Mouse (Mus musculus) midbrain, embryonic 15.5 days (tissue): ENCODE data around the gene Ctnna3. TPM values are rescaled to one million over a fixed set of nuclear protein-coding genes. Genes with fewer than 3 reads are reported as not detected.
"Not testable (repeated sequence)": the region's sequence is repeated elsewhere in the genome, so short reads cannot be mapped to it uniquely, and the experiment has no call there.

ENCODE experiments used
- ATAC-seq: fragments of 200-750 bp; cut with Nextera tagmentation; replicated peaks from 2 replicates; pipeline ENCODE4 v1.8.0; 2017; ENCODE audit warnings: moderate TSS enrichment
- H3K27ac ChIP-seq: fragments of 300-500 bp; sonication (generic); 2 replicates; pipeline ENCODE4 v1.5.1; 2015; ENCODE audit warnings: mild to moderate bottlenecking, inconsistent platforms
- H3K27me3 ChIP-seq: fragments of 300-500 bp; sonication (generic); replicated peaks from 2 replicates; pipeline ENCODE4 v1.6.1; 2015; ENCODE audit warnings: inconsistent platforms
- H3K36me3 ChIP-seq: fragments of 300-500 bp; sonication (generic); replicated peaks from 2 replicates; pipeline ENCODE4 v1.6.1; 2015; ENCODE audit warnings: inconsistent platforms
- H3K4me1 ChIP-seq: fragments of 300-500 bp; sonication (generic); 2 replicates; pipeline ENCODE4 v1.6.1; 2015; ENCODE audit warnings: inconsistent platforms
- H3K4me2 ChIP-seq: fragments of 300-500 bp; sonication (generic); 2 replicates; pipeline ENCODE4 v1.6.1; 2015; ENCODE audit warnings: inconsistent platforms, mild to moderate bottlenecking, moderate library complexity
- H3K4me3 ChIP-seq: fragments of 300-500 bp; sonication (generic); 2 replicates; pipeline ENCODE4 v1.5.1; 2015; ENCODE audit warnings: mild to moderate bottlenecking, inconsistent platforms
- H3K9ac ChIP-seq: fragments of 300-500 bp; sonication (generic); 2 replicates; pipeline ENCODE4 v1.6.1; 2015; ENCODE audit warnings: mild to moderate bottlenecking, inconsistent platforms
- H3K9me3 ChIP-seq: fragments of 300-500 bp; sonication (generic); 2 replicates; pipeline ENCODE4 v1.6.1; 2016; ENCODE audit warnings: inconsistent platforms
- WGBS: fragments of 180-500 bp; shearing (Covaris S2); methylation state at CpG from one replicate; pipeline ENCODE4 v1.1.7; 2015; ENCODE audit warnings: mixed read lengths; 5-methylcytosine and 5-hydroxymethylcytosine counted together
- polyA plus RNA-seq: library from polyadenylated mRNA; unstranded; fragments of >200 nt; fragmentation: Nextera tagmentation; extraction: Ambion mirVana; gene quantifications from 2 replicates; pipeline ENCODE4 v1.2.1, GENCODE M21; 2015

Ctnna3 gene
- polyA plus RNA-seq, 1 experiment from 2014 or later, result 0.80 TPM

DNA sequence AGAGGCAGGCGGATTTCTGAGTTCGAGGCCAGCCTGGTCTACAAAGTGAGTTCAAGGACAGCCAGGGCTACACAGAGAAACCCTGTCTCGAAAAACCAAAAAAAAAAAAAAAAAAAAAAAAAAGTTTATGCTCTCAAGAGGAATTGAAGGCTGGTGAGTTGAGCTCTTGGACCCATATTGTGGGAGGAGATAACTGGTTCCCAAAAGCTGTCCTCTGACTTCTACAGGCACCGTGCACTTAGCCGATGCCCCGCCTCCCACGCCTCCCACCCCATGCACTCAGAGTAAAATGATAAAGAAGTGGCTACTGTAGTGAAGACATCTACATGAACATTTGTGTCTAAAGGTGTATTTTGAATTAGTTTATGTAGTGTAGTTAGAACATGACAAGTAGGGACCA is 18.2 kb upstream of the Ctnna3 start:
- H3K4me3 ChIP-seq, H3K9me3 ChIP-seq, H3K36me3 ChIP-seq, H3K4me1 ChIP-seq, H3K4me2 ChIP-seq, H3K9ac ChIP-seq, H3K27me3 ChIP-seq, H3K27ac ChIP-seq, ATAC-seq: not testable (repeated sequence)
- WGBS, result 96% methylated on average over 6 of the region's 7 CpGs

DNA sequence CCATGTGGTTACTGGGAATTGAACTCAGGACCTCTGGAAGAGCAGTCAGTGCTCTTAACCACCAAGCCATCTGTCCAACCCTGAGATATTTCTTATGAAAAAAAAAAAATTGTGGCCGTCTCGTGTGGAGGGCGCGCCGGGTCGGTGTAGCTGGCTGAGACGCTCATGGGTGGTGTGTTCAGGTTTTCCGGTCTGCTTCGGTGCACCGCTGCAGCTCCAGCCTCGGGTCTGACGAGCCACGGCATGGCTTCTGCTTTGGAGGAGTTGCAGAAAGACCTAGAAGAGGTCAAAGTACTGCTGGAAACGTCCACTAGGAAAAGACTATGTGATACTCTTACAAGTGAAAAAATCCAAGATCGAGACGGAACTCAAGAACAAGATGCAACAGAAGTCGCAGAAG is 17.1 kb upstream of the Ctnna3 start:
- 92% methylated on average over 17 of the region's 17 CpGs for WGBS
- H3K36me3 ChIP-seq, result no peaks in the 10 kb centered on the region

GRCm38 (mm10) chr10:63415287-63415686 is 14.6 kb upstream of the Ctnna3 start:
- Histone ChIP-seq H3K27ac (no peak overlapping the region), H3K36me3 (no peaks in the 10 kb centered on the region), H3K4me3 (no peak overlapping the region), H3K4me2 (no peak overlapping the region), H3K27me3 (no peaks in the 10 kb centered on the region), H3K9ac (no peak overlapping the region), H3K4me1 (no peaks in the 10 kb centered on the region), H3K9me3 (no peaks in the 10 kb centered on the region)
- no peak for ATAC-seq
- whole genome bisulfite sequencing, result 88% methylated on average over 7 of the region's 7 CpGs

More for the DNA sequence above, 17.1 kb upstream of the Ctnna3 start:
- H3K27ac ChIP-seq, result no peak overlapping the region
- H3K4me2 ChIP-seq, result no peak overlapping the region
- no peaks in the 10 kb centered on the region for H3K27me3 ChIP-seq
- ATAC-seq, result no peak
- H3K4me3 ChIP-seq, result no peak overlapping the region
- H3K4me1 ChIP-seq, result no peaks in the 10 kb centered on the region
- H3K9ac ChIP-seq, result no peak overlapping the region
- no peaks in the 10 kb centered on the region for H3K9me3 ChIP-seq

GRCm38 (mm10) chr10:63415850-63416249 is 14.0 kb upstream of the Ctnna3 start:
- H3K4me2 ChIP-seq, result 0 out of 2 replicates have a peak overlapping the region, but pooled peaks have one; percentile 11
- H3K27me3 ChIP-seq, result no peaks in the 10 kb centered on the region
- H3K4me3 ChIP-seq, result 0 out of 2 replicates have a peak overlapping the region, but pooled peaks have one; percentile 6
- no peak overlapping the region for H3K9ac ChIP-seq
- WGBS, result 61% methylated on average over 7 of the region's 7 CpGs
- no peaks in the 10 kb centered on the region for H3K4me1 ChIP-seq
- no peaks in the 10 kb centered on the region for H3K9me3 ChIP-seq
- no peak overlapping the region for H3K27ac ChIP-seq
- H3K36me3 ChIP-seq, result no peaks in the 10 kb centered on the region
- ATAC-seq, result no peak

DNA sequence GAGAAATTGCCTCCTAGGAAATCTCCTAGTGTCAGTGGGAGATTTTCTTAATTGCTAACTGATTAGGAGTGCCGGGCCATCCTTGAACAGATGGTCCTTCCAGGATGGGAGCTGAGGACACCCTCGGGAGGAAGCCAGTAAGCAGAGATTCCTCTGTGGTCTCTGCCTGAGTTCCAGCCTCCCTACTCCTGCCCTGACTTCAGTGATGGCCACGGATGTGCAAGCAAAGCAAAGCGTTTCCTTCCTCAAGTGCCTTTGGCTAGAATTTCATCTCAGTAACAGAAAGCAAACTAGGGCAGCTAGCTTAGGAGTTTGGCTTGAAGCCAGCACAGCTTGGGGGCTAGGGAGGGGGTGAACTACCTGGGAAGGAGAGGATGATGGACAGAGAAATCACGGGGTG is 12.8 kb upstream of the Ctnna3 start:
- H3K4me3 ChIP-seq, result no peak overlapping the region
- no peak overlapping the region for H3K4me2 ChIP-seq
- 73% methylated on average over 5 of the region's 5 CpGs for WGBS
- H3K27ac ChIP-seq, result no peak overlapping the region
- H3K9ac ChIP-seq, result no peak overlapping the region
- H3K4me1 ChIP-seq, result no peaks in the 10 kb centered on the region
- no peaks in the 10 kb centered on the region for H3K9me3 ChIP-seq
- H3K36me3 ChIP-seq, result no peaks in the 10 kb centered on the region
- H3K27me3 ChIP-seq, result no peaks in the 10 kb centered on the region
- no peak for ATAC-seq

DNA sequence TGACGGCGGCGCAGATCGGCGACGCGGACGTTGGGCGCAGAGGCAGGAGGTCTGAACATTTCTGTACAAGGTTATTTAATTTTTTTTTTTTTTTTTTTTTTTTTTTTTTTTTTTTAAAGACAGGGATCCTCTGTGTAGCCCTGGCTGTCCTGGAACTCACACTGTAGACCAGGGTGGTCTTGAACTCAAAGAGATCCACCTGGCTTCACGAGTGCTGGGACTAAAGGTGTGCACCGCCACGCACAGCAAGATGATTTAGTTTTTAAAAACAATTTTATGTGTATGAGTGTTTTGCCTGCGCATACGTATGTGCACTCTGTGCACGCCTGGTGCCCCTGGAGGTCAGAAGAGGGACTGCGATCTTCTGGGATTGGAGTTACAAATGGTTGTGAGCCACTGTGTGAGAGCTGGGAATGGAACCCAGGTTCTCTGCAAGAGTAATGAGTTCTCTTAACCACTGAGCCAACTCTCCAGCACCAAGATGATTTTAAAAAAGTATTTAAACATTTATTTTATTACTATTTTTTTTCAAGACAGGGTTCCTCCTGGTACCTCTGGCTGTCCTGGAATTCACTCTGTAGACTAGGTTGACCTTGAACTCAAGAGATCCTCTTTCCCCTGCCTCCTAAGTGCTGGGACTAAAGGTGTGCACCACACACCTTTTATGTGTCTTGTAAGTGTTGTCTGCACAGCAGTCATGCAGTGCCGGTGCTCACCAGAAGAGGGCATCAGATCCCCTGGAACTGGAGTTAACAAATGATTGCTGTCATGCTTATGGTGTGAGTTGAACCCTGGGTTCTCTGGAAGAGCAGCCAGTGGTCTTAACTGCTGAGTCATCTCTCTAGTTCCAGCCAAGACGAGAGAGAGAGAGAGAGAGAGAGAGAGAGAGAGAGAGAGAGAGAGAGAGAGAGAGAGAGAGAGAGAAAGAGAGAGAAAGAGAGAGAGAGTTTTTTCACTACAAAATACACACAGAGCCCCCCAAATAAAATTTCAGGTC is 7.9 kb upstream of the Ctnna3 start, which contains the start of gene Gm7075:
Gm7075 (minus strand) TSS at position 51 of the 997 bp plus-strand sequence.
- Histone ChIP-seq H3K9ac (no peak within 1 kb of the TSS), H3K9me3 (no peaks in the 10 kb centered on the region), H3K27ac (no peak within 1 kb of the TSS)

GRCm38 (mm10) chr10:63422736-63422992 is 7.2 kb upstream of the Ctnna3 start:
- WGBS, result 84% methylated on average over 5 of the region's 5 CpGs
- Histone ChIP-seq H3K9ac (no peak overlapping the region), H3K27me3 (no peaks in the 10 kb centered on the region), H3K27ac (no peak overlapping the region), H3K4me1 (no peaks in the 10 kb centered on the region), H3K9me3 (no peaks in the 10 kb centered on the region), H3K4me2 (no peak overlapping the region), H3K4me3 (no peak overlapping the region), H3K36me3 (no peaks in the 10 kb centered on the region)
- no peak for ATAC-seq

More for the DNA sequence above, 7.9 kb upstream of the Ctnna3 start, which contains the start of gene Gm7075:
- H3K4me2 ChIP-seq, result no peak within 1 kb of the TSS
- no peaks in the 10 kb centered on the region for H3K4me1 ChIP-seq
- no peaks in the 10 kb centered on the region for H3K27me3 ChIP-seq
- WGBS, result 90% methylated on average over 18 of the region's 18 CpGs
- no peak for ATAC-seq
- no peaks in the 10 kb centered on the region for H3K36me3 ChIP-seq
- no peak within 1 kb of the TSS for H3K4me3 ChIP-seq

DNA sequence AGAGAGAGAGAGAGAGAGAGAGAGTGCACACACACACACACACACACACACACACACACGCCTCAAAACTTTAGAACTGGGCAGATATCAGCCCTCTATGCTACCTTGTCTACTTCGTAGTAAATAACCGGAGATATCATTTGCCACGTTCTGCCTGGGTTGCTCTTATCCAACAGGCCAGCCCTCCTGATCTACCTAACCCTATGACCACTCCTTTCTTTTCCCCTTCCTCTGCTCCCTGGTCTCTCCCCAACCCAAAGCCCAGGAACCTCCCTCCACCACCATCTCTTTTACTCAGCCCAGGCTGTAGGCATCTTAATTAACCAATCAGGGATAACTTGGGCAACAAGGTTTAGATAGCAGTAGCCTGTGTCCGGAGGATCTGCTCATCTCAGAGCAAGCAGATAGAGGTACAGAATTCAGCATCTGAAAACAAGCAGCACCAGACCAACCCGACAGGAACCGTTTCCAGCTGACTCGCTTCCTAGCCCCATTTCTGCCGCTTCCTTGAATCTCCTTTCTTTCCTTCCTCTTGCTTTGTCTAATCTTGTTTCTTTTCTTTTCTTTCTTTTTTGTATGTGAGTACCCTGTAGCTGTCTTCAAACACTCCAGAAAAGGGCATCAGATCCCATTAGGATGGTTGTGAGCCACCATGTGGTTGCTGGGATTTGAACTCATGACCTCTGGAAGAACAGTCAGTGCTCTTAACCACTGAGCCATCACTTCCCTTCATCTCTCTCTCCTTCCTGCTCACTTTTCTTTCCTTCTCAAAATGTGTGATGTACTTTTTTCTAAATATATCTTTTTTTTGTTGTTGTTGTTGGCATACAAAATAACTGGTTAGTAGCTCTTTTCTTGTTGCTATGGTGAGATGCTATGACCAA is 6.1 kb upstream of the Ctnna3 start:
- Histone ChIP-seq H3K27me3 (no peaks in the 10 kb centered on the region), H3K9me3 (no peaks in the 10 kb centered on the region), H3K4me1 (peaks cover 5% of the 10 kb centered on the region; the same call in 1 of the 2 replicates), H3K4me3 (no peak overlapping the region), H3K36me3 (no peaks in the 10 kb centered on the region), H3K9ac (no peak overlapping the region), H3K27ac (no peak overlapping the region), H3K4me2 (no peak overlapping the region)
- WGBS, result 84% methylated on average over 9 of the region's 9 CpGs
- ATAC-seq, result no peak

GRCm38 (mm10) chr10:63424475-63424814 is 5.5 kb upstream of the Ctnna3 start:
- Histone ChIP-seq H3K9me3 (no peaks in the 10 kb centered on the region), H3K4me2 (no peak overlapping the region), H3K4me1 (peaks cover 5% of the 10 kb centered on the region; the same call in 1 of the 2 replicates), H3K27me3 (no peaks in the 10 kb centered on the region), H3K27ac (no peak overlapping the region), H3K4me3 (no peak overlapping the region), H3K36me3 (no peaks in the 10 kb centered on the region), H3K9ac (no peak overlapping the region)
- ATAC-seq, result no peak

GRCm38 (mm10) chr10:63427146-63427545 is 2.8 kb upstream of the Ctnna3 start:
- no peak for ATAC-seq

DNA sequence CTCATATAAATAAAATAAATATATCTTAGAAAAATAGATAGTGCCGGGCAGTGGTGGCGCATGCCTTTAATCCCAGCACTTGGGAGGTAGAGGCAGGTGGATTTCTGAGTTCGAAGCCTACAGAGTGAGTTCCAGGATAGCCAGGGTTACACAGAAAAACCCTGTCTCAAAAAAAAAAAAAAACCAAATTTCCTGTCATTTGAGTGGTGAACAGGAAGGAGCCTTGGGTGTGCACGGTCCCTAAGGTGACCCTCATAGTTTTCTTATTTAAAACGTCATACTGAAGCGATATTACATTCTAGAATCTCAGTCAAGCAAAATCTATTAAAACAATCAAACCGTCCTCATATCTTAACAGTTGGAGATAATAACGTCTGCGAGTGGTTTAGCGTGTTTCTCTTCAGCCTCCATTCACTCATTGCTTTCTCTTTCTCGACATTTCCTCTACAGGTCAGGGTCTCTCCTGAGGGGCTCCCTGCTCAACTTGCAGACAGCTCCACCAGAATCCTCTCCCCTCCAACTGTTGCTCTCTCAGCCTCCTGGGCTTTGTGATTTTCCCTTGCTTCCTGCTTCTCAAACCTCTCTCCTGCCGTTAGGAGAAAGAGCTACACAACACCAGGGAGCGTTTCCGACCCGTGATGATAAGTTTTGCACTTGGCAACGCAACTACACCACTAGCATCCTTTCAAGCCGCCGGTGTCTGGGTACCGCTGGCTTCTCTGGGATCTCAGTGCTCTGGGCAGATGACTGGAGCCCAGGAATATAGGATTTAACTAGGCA is 1.5 kb upstream of the Ctnna3 start:
- Histone ChIP-seq H3K4me2 (peak overlapping the region; percentile 90), H3K4me3 (peak overlapping the region; percentile 80), H3K27ac (peak overlapping the region; percentile 41; the same call in 1 of the 2 replicates), H3K36me3 (no peaks in the 10 kb centered on the region), H3K9ac (peak overlapping the region; percentile 36), H3K27me3 (no peaks in the 10 kb centered on the region), H3K9me3 (no peaks in the 10 kb centered on the region), H3K4me1 (peaks cover 5% of the 10 kb centered on the region; the same call in 1 of the 2 replicates)
- WGBS, result 25% methylated on average over 19 of the region's 19 CpGs
- ATAC-seq, result no peak

More at GRCm38 (mm10) chr10:63427146-63427545, 2.8 kb upstream of the Ctnna3 start:
- no peaks in the 10 kb centered on the region for H3K27me3 ChIP-seq
- 80% methylated on average over 8 of the region's 8 CpGs for WGBS
- H3K9ac ChIP-seq, result no peak overlapping the region
- H3K9me3 ChIP-seq, result no peaks in the 10 kb centered on the region
- H3K4me3 ChIP-seq, result no peak overlapping the region
- H3K36me3 ChIP-seq, result no peaks in the 10 kb centered on the region
- no peak overlapping the region for H3K27ac ChIP-seq
- H3K4me1 ChIP-seq, result peaks cover 5% of the 10 kb centered on the region; the same call in 1 of the 2 replicates
- no peak overlapping the region for H3K4me2 ChIP-seq

GRCm38 (mm10) chr10:63429023-63429340 is 916 bp upstream of the Ctnna3 start:
- peak overlapping the region; percentile 90 for H3K4me2 ChIP-seq
- 3% methylated on average over 11 of the region's 11 CpGs for WGBS
- no peaks in the 10 kb centered on the region for H3K36me3 ChIP-seq
- H3K27ac ChIP-seq, result 0 out of 2 replicates have a peak overlapping the region, but pooled peaks have one; percentile 41
- no peak for ATAC-seq
- no peaks in the 10 kb centered on the region for H3K27me3 ChIP-seq
- peak overlapping the region; percentile 80 for H3K4me3 ChIP-seq
- peaks cover 5% of the 10 kb centered on the region; the same call in 1 of the 2 replicates for H3K4me1 ChIP-seq
- H3K9me3 ChIP-seq, result no peaks in the 10 kb centered on the region
- H3K9ac ChIP-seq, result peak overlapping the region; percentile 36
